Comparison of ENCODE assay signal across 9 mouse cellular contexts in the genomic region with DNA sequence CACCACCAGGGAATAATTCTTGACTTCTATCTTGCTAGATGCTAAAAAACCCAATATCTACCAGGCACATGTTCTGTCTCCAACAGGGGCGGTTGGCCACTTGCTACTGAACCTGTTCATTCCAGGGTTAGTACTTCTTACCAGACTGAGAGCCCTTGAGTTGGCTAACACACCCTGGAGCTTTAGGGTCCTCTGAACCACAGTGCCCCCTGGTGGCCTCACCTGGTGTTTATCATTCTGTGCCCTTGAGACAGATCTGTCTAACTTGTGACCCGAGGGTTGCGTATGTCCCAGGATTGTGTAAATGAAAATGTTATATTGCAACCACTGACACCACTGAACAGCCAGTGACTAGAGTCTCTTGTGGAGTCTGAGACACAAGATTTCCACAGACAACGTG. TPM values are rescaled to one million over a fixed set of nuclear protein-coding genes. Genes with fewer than 3 reads are reported as not detected.
DNase-seq lines count a peak whose midpoint lies in the region; ATAC-seq and TF ChIP-seq lines count a peak whose summit lies in the region.
"Had no signal": no experiment of that assay in that cellular context is flagged by ENCODE, and none has a peak within 500 bp of the region (broad histone marks: within the 10 kb centered on the region; RNA-seq: fewer than 3 reads in every experiment).

No protein-coding gene starts in this region.

- no peak overlapping the region for H3K27ac ChIP-seq in intestine, postnatal 0 days (ENCODE audit: low read depth, low read length)
- H3K27ac ChIP-seq in intestine, embryonic 15.5 days = no peak overlapping the region
- H3K27ac ChIP-seq in hindbrain, postnatal 0 days = no peak overlapping the region
- H3K27ac ChIP-seq in limb, embryonic 11.5 days (replicated peaks; ENCODE audit: low read depth, low read length) = no peak overlapping the region

- no peaks in the 10 kb centered on the region for H3K4me1 ChIP-seq in intestine, postnatal 0 days (replicated peaks; ENCODE audit: control insufficient read depth, insufficient read depth, low read length)
- H3K4me1 ChIP-seq in intestine, embryonic 15.5 days (replicated peaks) = no peaks in the 10 kb centered on the region
- no peaks in the 10 kb centered on the region for H3K4me1 ChIP-seq in hindbrain, postnatal 0 days (ENCODE audit: insufficient read depth, low read length)
- H3K4me1 ChIP-seq in limb, embryonic 11.5 days (ENCODE audit: control insufficient read depth, insufficient read depth, low read length) = no peaks in the 10 kb centered on the region

- no peak for ATAC-seq in intestine, postnatal 0 days
- no peak for ATAC-seq in intestine, embryonic 15.5 days
- ATAC-seq in hindbrain, postnatal 0 days = no peak
- no peak for ATAC-seq in limb, embryonic 11.5 days (ENCODE audit: insufficient number of reproducible peaks, low FRiP score, low TSS enrichment, low read depth)

- 58% methylated on average over 4 of the region's 4 CpGs for WGBS in intestine, postnatal 0 days
- WGBS in intestine, embryonic 15.5 days = 54% methylated on average over 4 of the region's 4 CpGs
- WGBS in hindbrain, postnatal 0 days = 61% methylated on average over 4 of the region's 4 CpGs
- WGBS in limb, embryonic 11.5 days = 64% methylated on average over 4 of the region's 4 CpGs

- H3K9ac ChIP-seq in intestine, postnatal 0 days (ENCODE audit: low read depth, low read length) = no peak overlapping the region
- no peak overlapping the region for H3K9ac ChIP-seq in intestine, embryonic 15.5 days
- H3K9ac ChIP-seq in hindbrain, postnatal 0 days (replicated peaks; ENCODE audit: low read length) = no peak overlapping the region
- no peak overlapping the region for H3K9ac ChIP-seq in limb, embryonic 11.5 days (ENCODE audit: low read length)

- H3K36me3 ChIP-seq in intestine, postnatal 0 days (ENCODE audit: control insufficient read depth, insufficient read depth) = no peaks in the 10 kb centered on the region
- no peaks in the 10 kb centered on the region for H3K36me3 ChIP-seq in intestine, embryonic 15.5 days
- no peaks in the 10 kb centered on the region for H3K36me3 ChIP-seq in hindbrain, postnatal 0 days (ENCODE audit: insufficient read depth, low read length)
- no peaks in the 10 kb centered on the region for H3K36me3 ChIP-seq in limb, embryonic 11.5 days (ENCODE audit: control insufficient read depth, insufficient read depth, low read length)

- H3K4me2 ChIP-seq in intestine, postnatal 0 days (replicated peaks; ENCODE audit: low read depth) = no peak overlapping the region
- no peak overlapping the region for H3K4me2 ChIP-seq in intestine, embryonic 15.5 days (replicated peaks)
- H3K4me2 ChIP-seq in hindbrain, postnatal 0 days (ENCODE audit: low read depth, low read length) = no peak overlapping the region
- no peak overlapping the region for H3K4me2 ChIP-seq in limb, embryonic 11.5 days (ENCODE audit: low read depth, severe bottlenecking)

- H3K27me3 ChIP-seq in intestine, postnatal 0 days (replicated peaks; ENCODE audit: control insufficient read depth, insufficient read depth, low read length) = no peaks in the 10 kb centered on the region
- no peaks in the 10 kb centered on the region for H3K27me3 ChIP-seq in intestine, embryonic 15.5 days (replicated peaks)
- H3K27me3 ChIP-seq in hindbrain, postnatal 0 days (ENCODE audit: insufficient read depth, low read length) = no peaks in the 10 kb centered on the region
- no peaks in the 10 kb centered on the region for H3K27me3 ChIP-seq in limb, embryonic 11.5 days (ENCODE audit: control insufficient read depth, insufficient read depth, low read length)

- peak; percentile 84 for TF ChIP-seq CTCF in intestine, postnatal 0 days (IDR thresholded peaks at IDR 0.05; ENCODE audit: low read depth)
- peak; percentile 83 for TF ChIP-seq CTCF in hindbrain, postnatal 0 days (IDR thresholded peaks at IDR 0.05; ENCODE audit: low read depth)

- H3K9me3 ChIP-seq in intestine, postnatal 0 days (ENCODE audit: control insufficient read depth) = no peaks in the 10 kb centered on the region
- H3K9me3 ChIP-seq in intestine, embryonic 15.5 days = no peaks in the 10 kb centered on the region
- H3K9me3 ChIP-seq in hindbrain, postnatal 0 days (ENCODE audit: low read length) = no peaks in the 10 kb centered on the region
- H3K9me3 ChIP-seq in limb, embryonic 11.5 days (ENCODE audit: control insufficient read depth, low read length) = no peaks in the 10 kb centered on the region

- H3K4me3 ChIP-seq in intestine, postnatal 0 days (ENCODE audit: low read depth, low read length) = no peak overlapping the region
- no peak overlapping the region for H3K4me3 ChIP-seq in intestine, embryonic 15.5 days (replicated peaks)
- no peak overlapping the region for H3K4me3 ChIP-seq in hindbrain, postnatal 0 days (ENCODE audit: low read length)
- no peak overlapping the region for H3K4me3 ChIP-seq in limb, embryonic 11.5 days (ENCODE audit: low read depth, low read length)
- H3K4me3 ChIP-seq: erythroblast, embryonic 14.5 days had no signal

- DNase-seq in adrenal gland, postnatal 10 days = peak; percentile 79
- DNase-seq in embryo, embryonic 9.5 days (ENCODE audit: extremely low spot score) = peak; percentile 57
- DNase-seq in hindbrain, postnatal 0 days (ENCODE audit: low spot score) = peak; percentile 58
- peak; percentile 81 for DNase-seq in limb, embryonic 11.5 days (ENCODE audit: low spot score)
- DNase-seq in ovary, postnatal 36 days (ENCODE audit: low spot score) = peak; percentile 64
- peak; percentile 84 for DNase-seq in thymus, postnatal 25 days

RNA-seq across cellular contexts. Expression of gene Syk, which starts 41.1 kb away (rescaled TPM):
- polyA plus RNA-seq in intestine, postnatal 0 days (2015; fragmentation: Nextera tagmentation; extraction: Ambion mirVana) = 2.0 TPM in 2 replicates
- polyA plus RNA-seq in intestine, embryonic 15.5 days (2015; fragmentation: Nextera tagmentation; extraction: Ambion mirVana) = 3.3 and 3.6 TPM in 2 replicates
- total RNA-seq in adrenal gland, postnatal 10 days (2021) = 1 to 10 TPM; 8.2 to 8.3 TPM
- 1.8 and 2.7 TPM in 2 replicates for total RNA-seq in hindbrain, postnatal 0 days (2014; rRNA removed)
- 1.1 and 1.2 TPM in 2 replicates for polyA plus RNA-seq in hindbrain, postnatal 0 days (2015; fragmentation: Nextera tagmentation; extraction: Ambion mirVana)
- 2.5 TPM in 2 replicates for polyA plus RNA-seq in limb, embryonic 11.5 days (2014; fragmentation: Nextera tagmentation; extraction: Ambion mirVana)
